Mouse (Mus musculus) heart, adult 2 months (tissue): ENCODE measurements around the gene Rapgef3.

ENCODE experiments used
- CTCF ChIP-seq: fragments of 200-600 bp; IDR thresholded peaks from 2 replicates; pipeline ENCODE4 v1.8.1; 2022; ENCODE audit warnings: antibody characterized with exemption, mild to moderate bottlenecking, moderate library complexity
- EP300 ChIP-seq: fragments of 200-500 bp; IDR thresholded peaks from 2 replicates; pipeline ENCODE4 v1.6.1; 2011; ENCODE audit warnings: low read depth, low read length, control low read depth; ENCODE audit not compliant: insufficient read depth
- POLR2A ChIP-seq: fragments of 200-500 bp; IDR thresholded peaks from 2 replicates; pipeline ENCODE4 v1.6.1; 2011; ENCODE audit warnings: mild to moderate bottlenecking, low read depth, low read length, control low read depth; ENCODE audit not compliant: insufficient read depth

DNA sequence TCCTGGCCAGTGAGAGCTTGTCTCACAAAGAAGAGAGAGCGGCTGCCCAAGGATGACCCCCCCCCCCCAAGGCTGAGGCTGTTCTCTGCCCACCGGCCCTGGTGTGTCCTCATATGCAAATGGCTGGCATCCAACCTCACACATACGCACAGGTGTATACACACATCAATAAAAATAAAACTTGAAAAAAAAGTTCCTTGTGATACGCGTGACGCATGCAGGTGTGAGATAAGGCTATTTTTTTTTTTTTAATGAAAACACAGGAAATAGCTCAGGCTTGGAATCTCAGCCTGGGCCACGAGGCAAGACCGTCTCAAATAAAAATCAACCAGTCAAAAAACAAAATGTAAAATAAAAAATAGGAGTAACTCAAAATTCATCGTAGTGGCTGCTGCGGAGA, 21.5 kb downstream of the Rapgef3 start:
- TF ChIP-seq POLR2A (no peak), CTCF (no peak), EP300 (no peak)
